Mouse (Mus musculus): ENCODE measurements around the gene Cbx6.
A peak's percentile ranks its signal among the peaks of the same experiment; 100 is the strongest.
"Not testable (repeated sequence)": the region's sequence is repeated elsewhere in the genome, so short reads cannot be mapped to it uniquely, and the experiment has no call there.

Cbx6 gene

DNA sequence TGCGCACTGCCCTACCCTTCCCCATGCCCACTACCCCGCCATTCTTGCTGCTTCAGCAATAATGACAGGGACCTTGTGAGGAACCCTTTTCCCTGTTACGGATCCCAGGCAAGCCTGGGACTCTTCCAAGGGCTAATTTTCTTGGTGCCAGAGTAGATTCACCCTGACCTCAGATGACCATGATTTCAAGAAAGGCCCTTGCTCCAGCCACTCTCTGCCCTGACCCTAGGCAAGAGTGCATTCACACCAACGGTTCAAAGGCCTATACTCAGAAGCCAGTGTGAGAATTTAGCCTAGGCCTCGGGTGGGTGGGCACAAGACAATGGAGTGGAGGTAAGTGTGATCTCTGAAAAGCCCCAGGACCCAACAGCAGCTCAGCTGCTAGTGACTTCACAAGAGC is 5.1 kb downstream of the Cbx6 start:
- no peak for DNase-seq

DNA sequence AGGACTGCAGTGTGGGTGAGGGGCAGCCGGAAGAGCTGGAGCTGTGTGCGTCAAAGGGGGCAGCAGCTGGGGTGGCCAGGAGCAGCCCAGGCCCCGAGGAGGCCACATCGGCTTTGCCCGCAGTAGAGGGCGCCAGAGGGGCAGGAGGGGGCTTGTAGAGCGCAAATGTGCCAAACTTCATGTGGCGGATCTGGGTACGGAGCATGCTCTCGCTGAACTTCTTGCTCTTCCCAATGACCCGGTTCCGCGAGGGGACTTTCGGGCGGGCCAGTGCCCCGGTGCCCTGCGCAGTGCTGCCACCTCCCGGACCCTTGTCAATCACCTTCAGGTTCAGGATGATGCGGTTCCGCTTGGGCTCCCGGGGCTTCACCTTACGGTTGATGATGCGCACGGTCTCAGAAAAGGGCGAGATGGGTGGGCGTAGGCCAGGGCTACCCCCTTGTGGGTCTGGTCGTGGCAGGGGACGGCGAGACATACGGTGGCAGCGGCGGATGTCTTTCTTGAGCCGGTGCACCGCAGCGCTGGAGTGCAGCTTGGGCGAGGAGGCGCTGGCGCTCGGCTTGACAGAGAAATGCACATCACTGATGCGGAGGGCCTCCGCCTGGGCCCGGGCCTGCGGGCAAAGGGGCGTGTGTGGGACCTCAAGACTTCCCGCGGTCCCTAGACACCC is 6.0 kb downstream of the Cbx6 start:
- DNase-seq, result peak; percentile 70

DNA sequence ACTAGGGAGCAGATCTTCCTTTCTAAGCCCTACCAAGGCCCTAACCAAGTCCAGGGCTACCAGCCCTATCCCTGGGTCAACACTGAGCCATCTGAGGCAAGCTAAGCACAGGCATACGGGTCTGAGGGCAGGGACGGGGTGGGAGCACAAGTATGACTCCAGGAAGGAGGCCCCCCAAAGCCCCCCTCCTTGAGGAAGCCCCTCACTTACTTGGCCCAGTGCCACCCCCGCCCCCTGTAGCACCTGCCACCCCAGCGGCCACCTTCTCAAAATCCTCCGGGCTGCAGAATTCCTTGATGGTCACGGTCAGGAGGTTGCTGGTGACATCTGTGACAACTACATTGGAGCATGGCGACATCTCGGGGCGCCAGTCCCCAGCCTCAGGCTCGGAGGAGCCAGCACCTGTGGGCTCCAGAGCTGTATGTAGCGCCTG is 6.7 kb downstream of the Cbx6 start:
- DNase-seq, result no peak

DNA sequence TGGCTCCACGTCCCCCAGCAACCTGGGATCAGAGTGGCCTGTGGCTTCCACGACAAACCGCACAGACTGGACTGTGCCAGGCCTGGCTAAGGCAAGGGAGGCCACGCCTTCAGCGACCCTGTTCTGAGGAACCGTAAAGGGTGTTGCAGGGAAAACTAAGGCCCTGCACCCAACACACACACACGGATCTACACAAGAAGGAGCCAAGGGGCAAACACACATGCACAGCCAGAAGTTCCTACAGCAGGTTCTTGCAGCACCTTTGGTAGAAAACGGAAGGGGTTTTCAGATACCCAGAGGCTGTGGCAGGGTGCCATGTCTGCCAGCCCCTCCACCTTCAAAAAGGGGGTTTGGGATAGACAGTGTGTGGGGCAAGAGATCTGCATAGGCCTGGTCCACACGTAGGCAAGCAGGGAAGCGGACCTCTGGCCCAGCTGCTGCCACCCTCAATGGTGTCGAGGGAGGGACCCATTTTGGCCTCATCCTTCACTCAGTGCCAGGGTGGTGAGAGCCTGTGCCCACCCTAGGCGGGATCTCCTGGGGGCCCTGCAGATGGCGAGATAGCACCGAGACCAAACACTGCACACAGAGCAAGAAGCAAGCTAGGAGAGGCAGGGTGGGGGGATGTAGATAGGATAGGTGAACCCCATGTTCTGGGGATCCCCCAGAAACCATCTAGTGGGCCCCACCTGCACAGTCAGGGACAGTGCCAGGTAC is 7.3 kb downstream of the Cbx6 start:
- no peak for DNase-seq

DNA sequence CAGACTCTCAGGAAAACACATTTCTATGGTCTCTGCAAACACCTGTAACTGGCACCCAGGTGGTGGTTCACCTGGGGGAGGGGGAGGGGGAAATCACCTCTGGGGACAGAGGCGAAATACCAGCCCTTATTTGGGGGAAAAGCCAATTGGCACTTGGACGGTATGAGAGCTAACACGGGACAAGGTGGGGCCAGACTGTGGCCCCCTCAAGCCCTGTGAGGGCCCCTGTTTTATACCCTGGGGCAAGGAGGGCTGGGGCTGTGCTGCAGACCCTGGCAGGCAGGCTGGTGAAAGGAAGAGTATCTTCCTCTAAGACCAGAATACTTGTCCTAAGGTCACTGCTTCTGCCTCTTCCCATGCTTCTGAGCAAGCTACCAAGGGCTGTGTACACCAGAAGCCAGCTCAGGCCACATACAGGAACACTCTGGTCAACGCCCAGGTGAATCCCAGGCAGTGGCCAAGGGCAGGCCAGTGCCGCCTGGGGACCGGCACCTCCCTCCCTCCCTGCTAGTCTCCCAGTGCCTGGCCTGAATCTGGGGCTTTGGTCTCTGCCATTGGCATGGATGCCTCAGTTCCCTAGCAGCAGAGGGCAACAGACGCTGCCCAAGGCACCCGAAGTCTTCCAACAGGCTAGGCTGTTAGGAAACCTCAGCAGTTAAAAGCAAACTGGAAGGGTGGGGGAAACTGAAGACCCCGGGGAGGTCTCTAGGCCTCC is 8.1 kb downstream of the Cbx6 start:
- DNase-seq, result no peak

DNA sequence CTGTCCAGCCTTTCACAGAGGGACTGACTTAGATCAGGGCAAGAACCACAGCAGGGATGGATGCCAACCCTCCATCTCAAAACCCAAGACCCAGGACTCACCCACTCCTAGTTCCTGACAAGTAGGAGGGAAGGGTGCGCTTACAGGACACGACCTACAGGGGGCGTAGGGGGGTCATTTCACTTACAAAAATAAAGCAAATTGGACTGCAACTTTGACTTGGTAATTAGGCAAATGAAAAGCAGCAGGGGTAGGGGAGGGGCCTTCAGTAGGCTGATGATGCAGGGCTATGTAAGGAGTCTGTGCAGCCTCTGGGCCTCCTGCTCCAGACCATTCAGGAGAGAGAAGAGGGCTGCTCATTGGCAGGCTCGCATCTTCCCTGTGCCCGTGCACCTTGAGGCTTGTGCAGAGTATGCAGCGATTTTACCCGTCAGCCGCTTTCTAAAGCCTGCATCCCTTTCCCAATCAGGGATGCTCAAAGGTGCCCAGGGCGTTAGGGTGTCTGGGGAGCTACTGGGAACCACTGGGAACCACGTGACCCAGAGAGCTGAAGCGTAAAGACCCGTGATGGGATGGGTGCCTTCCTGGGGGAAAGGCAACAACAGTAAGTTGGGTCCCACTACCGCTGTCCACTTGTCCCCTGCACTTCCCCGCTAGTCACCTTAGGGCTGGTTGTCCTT is 9.2 kb downstream of the Cbx6 start:
- peak; percentile 78 for DNase-seq

DNA sequence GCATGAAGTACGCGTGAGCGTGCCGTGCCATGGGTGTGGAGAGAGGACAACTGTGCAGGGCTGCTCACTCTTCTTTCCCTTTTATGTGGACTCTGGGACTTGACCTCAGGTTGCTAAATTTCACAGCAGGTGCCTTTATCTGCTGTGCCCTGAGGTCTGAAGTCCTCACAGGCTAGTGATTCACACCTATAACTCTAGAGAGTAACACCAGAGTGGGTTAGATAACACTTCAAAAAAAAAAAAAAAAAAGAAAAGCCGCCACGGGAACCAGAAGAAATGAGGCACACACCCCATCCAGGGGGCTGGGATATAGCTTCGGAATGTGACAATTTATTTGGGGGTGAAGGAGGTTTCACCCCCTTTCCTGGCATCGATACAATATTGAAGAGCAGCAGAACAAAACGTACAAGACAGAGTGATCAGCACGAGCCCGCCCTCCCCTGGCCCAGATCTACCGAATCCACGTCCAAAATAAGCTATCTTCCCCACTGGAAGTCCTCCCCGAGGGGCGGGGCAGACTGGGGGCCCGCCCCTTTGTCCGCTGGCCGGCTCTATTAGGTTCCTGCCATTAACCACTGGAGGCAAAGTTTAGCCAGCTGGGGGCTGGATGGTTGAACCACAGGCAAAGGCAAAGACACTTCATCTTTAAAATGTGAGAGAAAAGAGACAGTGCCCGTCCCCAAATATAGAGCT is 10.8 kb downstream of the Cbx6 start:
- no peak for DNase-seq

DNA sequence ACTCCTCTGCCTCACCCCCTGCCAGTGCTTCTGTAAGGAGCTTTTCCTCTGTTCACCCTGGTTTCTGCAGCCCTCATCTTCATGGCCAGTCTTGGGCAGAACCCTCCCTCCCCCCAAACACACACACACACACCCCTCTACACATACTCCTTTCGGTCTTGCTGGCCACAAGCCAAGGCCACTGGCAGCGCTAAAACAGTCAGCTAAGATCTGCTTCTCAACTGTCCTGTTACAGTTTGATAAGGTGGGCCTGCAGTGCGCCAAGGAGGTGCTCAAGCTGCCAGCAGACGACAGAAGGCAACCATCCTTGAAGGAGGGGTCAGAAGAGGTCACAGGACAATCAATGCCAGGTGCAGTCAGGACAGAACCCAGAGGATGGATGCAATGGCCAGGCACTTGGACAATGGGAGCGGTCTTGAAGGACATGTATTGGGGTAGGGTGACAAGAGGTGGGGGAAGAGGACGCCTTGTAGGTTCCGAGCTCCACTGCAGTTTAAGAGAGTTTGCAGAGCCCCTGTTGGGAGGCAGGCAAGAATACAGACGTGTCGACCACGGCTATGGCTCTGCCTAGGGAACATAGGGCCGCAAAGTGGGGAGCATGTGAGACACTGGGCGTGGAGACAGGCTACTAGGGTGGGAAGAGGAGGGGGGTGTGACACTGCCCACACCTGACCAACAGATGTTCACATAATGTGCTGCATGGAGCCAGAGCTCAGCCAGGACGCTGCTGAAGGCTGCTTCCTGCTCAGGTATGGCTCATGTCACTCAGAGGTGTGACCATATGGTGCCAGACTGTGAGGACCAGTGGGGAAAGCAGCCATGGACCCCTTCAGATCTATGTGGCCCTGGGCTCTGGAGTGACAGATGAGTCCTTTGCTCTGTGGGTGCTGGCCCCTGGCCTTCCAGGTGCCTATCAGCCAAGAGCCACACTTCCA is 12.0 kb downstream of the Cbx6 start:
- DNase-seq, result no peak

DNA sequence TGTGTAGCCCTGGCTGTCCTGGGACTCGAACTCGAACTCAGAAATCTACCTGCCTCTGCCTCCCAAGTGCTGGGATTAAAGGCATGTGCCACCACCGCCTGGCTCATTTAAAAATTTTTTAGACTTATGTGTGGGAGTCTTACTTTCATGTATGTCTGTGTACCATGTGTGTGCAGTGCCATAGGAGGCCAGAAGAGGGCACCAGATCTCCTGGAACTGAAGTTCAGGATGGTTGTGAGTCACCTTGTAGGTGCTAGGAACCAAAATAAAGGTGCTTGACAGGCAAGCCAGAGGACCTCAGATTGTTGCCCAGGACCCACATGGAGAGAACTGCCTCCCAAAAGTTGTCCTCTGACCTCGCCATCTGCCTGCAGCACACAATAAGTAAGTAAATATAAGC is 16.2 kb downstream of the Cbx6 start:
- no peak for DNase-seq

DNA sequence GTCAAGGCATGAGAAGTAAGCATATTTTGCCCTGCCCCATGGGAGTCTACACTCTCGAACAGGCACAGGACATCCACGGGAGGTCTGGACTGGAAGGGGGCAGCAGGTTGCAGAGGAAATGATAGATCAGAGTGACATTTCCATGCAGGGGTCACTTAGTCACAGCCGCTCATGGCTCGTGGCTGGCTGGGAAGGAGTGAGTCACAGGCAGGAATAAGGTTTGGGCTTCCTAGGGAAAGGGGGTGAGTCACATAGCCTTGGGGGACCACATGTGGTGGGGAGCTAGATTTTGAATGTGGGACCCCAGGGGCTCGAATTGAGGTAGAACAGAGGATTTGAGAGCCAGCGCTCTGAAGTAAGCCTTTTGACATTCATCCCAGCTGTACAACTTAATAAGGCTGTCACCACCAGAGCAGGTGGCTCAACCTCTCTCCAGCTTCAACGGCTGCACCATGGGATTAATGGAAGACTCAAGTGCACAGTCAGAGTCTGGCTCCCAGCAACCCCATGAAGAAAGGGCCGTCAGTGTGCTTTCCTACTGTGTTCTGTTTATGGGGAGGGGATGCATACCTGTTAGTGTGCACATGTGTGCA is 20.7 kb downstream of the Cbx6 start:
- no peak for DNase-seq

DNA sequence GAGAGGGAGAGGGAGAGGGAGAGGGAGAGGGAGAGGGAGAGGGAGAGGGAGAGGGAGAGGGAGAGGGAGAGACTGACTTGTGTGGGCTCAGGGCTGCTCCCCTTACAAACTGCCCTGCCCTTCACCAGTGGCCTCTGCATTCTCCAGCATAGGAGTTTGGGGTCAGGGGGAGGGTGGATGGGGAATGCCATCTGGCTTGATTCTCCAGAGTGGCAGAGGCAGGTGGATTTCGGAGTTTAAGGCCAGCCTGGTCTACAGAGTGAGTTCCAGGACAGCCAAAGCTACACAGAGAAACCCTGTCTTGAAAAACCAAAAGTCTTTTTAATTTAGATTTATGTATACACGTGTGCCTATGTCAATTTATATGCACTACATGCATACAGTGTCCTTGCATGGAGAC is 21.6 kb downstream of the Cbx6 start:
- not testable (repeated sequence) for DNase-seq

DNA sequence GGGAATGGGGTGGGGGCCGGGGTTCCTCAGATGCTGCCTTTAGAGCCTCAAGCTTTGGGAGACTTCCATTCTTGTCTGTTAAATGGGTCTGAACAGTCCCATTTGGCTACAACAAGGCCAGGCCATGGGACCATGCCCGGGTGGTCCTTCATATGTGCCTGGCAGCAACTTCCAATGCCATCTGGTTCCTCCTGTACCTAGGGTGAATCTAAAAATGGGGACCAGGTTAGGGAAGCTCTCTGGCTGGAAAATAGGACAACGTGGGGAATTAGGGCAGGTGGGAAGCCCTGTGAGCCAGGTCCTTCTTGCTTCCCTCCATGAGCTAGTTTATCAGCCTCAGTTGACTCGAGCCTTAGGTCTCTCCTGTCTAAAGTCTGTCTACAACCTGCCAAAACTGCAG is 23.5 kb downstream of the Cbx6 start:
- DNase-seq, result no peak

DNA sequence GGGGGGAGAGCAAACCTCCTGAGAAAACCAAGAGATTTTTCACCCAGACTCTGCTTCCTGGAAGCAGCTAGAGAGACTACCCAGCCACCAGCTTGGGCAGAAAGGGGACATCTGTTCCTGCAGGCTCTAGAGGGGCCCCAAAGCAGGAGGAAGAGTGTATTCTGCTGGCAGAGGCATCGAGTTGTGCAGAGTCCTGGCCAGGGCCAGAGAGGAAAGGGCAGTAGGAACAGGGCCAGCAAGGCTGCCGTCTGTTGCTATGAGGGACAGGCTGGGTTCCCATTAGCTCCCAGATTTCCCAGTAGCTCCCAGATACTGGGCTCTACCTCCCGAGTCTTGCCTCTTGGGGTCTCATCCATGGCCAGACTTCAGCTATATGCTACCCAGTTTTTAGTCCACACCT is 24.4 kb downstream of the Cbx6 start:
- no peak for DNase-seq

DNA sequence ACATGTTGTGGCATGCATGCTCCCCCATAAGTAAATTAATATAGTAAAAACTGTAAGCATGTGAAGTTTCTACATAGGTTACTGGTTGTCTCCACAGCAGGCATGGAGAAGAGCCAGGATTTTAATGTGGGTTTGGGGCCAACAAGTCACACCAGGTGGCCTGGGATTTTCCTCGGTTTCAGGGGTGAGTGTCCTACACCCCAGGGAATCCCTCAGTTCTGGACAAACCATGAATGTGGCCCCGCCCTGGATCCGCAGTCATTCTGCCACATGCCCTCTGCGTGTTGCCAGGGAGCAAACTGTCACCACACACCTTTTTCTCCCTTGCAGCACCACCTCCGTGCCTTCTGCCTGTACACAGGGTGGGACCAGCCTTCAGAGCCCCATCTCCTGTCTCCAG is 25.8 kb downstream of the Cbx6 start:
- DNase-seq, result no peak

DNA sequence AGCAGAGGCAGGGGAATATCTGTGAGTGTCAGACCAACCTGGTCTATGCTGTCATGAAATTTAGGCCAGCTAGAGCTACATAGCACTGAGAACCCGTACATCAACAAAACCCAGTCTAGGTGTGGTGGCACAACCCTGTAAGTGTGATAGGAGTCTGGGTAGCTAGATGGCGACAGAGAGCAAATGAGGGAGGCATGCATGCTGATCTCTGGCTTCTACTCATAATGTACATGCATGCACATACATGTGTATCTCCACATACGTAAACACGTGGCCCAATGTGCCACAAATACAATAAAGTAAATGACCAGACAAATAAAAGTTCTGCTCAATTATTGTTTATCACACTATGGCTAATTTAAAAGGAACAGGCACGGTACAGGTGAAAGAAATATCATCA is 26.4 kb downstream of the Cbx6 start:
- peak; percentile 77 for DNase-seq

DNA sequence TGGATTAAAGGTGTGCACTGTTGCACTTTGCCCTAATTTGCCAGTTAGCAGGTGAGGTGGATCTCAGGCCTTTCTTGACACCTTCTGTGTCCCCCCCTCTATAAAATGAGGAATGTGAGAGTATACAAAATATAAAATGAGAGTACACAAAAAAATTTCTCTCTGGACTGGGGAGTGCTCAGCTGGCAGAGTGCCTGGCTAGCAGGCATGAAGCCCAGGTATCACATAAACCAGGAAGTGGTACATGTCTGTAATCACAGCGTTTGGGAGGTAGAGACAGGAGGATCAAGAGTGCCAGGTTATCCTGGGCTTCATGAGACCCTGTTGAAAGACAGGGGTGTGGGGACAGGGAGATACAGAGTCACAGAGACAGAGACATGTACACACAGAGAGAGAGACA is 27.4 kb downstream of the Cbx6 start:
- DNase-seq, result no peak

DNA sequence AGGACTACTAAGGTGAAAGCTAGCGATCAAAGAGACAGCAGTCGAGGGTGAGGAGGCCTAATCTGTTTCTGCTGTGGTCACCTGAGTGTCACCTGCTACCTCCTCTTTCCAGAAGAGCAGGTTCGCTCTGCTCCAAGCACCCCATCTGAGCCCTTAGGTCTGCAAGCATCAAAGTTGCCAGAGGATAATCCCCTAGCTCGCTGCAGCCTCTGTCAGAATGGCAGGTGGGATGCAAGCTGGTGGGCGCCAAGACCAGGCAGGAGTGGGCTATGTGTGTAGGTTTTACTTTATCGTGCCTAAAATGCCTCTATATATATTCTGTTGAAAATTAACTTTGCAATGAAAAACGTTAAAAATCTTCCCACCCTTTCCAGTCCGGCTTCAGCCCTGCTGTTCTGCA is 29.2 kb downstream of the Cbx6 start:
- no peak for DNase-seq

DNA sequence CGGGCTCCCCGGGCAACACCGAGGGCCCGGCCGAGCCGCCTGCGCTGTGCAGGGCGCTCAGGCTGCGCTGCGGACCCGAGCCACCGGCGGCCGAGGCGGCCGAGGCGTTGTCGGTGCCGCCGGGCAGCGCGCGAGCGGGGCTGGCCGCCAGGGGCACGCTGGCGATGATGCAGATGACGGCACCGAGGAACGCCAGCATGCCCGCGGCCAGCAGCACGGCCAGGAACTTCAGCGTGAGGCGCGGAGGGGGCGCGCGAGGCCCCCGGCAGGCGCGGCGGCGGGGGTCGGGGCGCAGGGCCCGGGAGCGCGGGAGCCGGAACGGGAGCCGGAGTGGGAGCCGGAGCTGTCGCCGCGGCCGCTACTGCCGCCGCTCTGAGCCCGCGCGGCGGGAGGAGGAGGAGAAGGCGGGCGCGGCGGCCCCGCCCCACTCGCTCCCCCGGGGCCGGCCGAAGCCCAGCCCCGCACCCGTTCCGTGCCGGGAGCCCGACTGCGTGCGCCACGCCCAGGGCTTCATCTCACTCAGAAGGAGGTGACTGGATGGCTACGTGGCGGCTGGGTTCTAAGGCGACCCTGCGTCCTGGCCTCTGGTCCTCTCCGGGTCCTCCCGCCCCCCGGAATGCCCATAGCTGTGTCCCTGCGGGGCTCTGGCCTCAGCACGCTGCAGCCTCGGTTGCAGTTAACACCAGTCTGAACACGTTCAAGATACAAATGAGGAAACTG is 30.0 kb downstream of the Cbx6 start, which contains the start of gene Nptxr:
Nptxr (minus strand) TSS at position 415 of the 720 bp plus-strand sequence.
- DNase-seq, result peak; percentile 76

DNA sequence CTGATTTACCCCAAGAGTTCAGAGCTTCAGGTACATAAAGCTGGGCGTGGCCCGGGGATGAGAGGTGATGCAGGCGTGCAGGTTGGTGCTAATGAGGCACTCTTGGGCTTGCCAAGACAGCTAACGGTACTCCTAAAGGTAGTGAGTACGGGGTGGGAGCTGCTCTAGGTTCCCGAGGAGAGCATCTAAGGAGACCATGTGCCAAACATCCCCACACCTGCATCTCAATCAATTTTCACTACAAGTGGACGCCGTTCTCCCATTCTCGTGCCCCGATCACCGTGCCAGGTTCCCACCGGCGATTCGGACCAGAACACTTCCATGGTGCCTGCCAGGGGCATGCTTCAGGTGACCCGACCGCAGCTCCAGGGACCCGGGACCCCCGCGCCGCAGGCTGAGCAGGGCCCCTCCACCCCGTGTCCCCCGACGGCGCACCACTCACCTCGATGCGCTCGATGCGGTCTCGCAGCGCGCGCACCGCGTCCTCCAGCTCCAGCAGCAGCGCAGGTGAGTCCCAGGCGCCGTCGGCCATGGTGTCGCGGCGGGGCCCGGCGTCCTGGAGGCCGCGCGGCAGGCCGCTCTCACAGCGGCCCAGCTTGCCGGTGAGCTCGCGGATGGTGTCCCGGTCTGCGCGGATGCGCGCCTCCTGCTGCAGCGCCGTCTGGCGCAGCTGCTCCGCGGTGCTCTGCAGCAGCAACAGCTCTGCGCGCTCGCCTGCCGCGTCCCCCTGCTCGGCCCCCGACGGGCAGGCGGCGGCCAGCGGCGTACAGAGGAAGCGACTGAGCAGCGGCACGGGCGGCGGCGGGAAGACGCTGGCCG is 30.7 kb downstream of the Cbx6 start:
- DNase-seq, result peak; percentile 72

DNA sequence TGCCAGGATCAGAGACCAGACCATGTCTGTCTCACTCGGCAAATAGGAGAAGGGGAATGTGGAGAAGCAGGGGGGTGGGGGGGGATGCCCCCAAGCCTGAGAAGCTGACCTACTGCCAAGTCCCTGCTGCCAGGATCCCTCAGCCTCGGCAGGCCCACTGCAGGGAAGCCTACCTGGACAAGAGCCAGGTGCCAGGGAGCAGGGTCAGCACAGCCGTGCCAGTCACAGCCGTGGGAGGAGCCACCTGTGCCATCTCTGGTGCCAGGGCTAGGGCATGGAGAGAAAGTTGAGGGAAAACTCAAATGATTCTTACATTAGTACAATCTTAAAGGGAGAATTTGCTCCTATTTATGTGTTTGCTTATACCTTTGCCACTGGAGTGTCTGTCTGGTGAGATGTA is 32.2 kb downstream of the Cbx6 start:
- no peak for DNase-seq
